Mouse (Mus musculus) brain, adult 10 weeks (tissue): Measurements from ENCODE around the gene Rab37. TPM values are rescaled to one million over a fixed set of nuclear protein-coding genes. Genes with fewer than 3 reads are reported as not detected.

Experiments
- polyA plus RNA-seq: library from polyadenylated mRNA; stranded (reverse); fragments of 350-450 nt; fragmentation: Illumina TruSeq; extraction: RNeasy Lipid Tissue Mini Kit (QIAGEN cat#74804); gene quantifications from one replicate; pipeline ENCODE4 v1.2.3, GENCODE M21; 2015; ENCODE audit warnings: low read depth, low replicate concordance

The Rab37 gene
- 14.0 TPM for polyA plus RNA-seq

DNA sequence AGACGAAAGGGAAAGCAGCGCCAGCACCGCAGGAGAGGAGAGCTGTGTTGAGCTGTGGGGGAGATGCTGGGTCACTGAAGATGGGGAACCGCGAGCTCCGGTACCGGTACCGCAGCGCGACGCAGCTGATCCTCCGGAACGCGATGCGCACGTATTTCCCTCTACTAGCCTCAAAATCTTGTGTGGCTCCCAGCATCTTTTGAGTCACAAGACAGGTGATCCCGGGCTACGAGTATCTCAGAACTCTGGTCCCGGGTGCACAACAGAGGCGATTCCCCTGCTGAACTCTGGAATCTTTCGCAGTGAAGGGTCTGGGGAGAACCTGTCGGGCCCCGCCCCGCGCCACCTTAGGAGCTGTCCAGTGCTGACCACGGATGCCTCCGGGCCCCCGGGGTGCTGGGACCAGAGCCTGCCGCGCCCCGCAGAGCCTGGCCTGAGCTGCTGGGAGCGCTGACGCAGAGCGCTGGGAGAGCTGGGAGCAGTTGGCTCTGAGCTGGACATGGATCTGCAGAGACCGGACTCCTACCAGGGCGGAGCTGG, at the start of gene Rab37:
TSS of gene Rab37 (plus strand) at position 70 of the 540 bp plus-strand sequence.

DNA sequence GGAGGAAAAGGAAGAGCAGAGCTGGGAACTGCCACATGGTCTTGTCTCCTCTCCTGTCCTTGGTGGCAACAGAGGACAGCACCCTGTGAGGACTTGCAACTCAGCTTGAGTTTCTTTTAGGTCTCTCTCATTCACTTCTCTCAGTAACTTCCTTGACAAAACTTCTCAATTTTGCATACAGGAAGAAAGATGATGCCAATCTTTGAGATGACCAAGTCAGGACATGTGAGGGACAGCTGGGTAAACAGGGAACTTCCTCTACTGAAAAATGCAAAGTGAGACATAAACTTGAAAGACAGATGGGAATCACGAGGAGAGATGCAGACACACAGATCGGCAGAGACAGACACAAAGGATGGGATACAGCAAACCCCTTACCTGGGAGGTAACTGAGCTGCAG, 43.0 kb upstream of the Rab37 start, which contains the start of gene Cd300ld3:
TSS of gene Cd300ld3 (minus strand) at position 151 of the 400 bp plus-strand sequence.

GRCm38 (mm10) chr11:115062077-115062476, 29.2 kb upstream of the Rab37 start, which contains the start of gene Cd300e:
Cd300e (minus strand) TSS chr11:115062177.

DNA sequence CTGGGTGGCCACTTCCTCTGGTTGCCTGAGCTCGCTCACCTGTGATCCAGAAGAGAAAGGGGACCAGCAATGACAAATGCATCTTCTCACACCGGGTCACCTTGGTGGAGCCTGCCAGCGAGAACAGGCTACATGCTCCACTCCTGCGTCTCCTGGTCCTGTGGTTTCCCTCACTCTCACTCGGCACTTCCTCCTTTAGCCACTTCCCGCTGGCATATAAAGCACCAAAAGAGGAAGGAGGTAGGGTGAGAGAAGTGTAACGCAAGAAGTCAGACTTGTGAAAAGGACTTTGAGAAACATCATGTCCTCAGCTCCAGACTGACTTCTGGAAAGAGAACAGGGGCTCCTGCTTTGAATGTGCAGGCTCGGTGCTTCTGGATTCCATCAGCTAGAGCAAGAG, 42.6 kb downstream of the Rab37 start, which contains the start of gene Cd300lf:
TSS of gene Cd300lf (minus strand) at position 193 of the 400 bp plus-strand sequence.

DNA sequence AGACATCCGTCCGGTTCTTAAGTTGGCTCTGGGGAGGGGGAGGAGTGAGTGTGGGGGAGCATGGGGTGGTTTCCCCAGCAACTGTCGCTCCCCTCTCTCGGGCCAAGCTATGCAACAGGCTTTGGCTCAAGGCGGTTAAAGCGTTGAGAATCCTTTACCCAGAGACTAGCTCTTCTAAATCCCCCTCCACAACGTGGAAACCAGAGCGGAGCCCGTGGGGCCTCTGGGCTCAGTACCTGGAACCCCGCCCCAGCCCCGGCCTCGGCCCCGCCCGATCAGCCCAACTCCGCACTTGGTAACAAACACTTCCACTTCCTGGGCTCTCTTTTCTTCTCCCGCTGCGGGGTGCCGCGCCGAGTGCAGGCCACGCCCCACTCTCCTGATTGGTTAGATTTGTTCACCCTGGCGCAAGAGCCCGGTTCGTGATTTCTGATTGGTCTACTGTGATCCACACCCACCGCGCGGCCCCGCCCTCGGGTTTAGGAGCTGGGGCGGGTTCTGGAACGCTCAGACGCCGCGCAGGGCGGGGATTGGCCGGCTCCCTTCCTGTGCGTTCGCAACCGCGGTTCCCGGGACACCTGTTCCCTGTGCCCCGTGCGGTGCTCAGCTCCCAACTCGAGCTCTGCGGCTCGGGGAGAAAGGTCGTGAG, 71.7 kb downstream of the Rab37 start, which contains the start of gene Slc9a3r1:
TSS of gene Slc9a3r1 (plus strand) at position 510 of the 649 bp plus-strand sequence.

DNA sequence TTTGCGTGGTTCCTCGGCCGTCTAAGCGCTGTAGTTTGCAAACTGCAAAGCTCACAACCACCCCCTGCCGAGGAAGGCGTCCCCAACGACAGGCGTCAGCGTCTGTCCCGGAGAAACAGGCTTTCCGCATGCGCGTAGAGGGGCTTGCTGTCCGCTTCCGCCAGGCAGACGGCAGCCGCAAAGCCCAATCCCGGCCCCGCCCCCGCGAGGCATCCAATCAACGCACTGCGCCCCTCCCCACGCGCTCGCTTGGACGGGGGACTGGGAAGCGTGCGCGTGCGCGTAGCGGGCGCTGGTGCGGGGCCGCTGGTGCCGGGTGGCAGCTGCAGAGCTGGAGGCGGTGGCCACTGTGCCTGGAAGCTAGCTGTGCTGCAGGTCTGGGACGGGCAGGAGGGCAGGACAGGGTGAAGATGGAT, 96.0 kb downstream of the Rab37 start, which contains the start of gene Tmem104:
TSS of gene Tmem104 (plus strand) at position 264 of the 416 bp plus-strand sequence.

GRCm38 (mm10) chr11:115187693-115188092, 96.5 kb downstream of the Rab37 start, which contains the start of gene Nat9:
Nat9 (minus strand) TSS chr11:115187859.

Other genes starting within 250 kb of the Rab37 start
- 3.0 TPM for gene Gprc5c, start 240.3 kb upstream of the Rab37 start, polyA plus RNA-seq
- 1.5 TPM for gene Cd300a, start 201.4 kb upstream of the Rab37 start, polyA plus RNA-seq
- gene Cd300lb, start 157.0 kb upstream of the Rab37 start, polyA plus RNA-seq, result not detected
- gene Cd300c, start 122.3 kb upstream of the Rab37 start, polyA plus RNA-seq, result not detected
- not detected for gene Cd300ld, start 101.5 kb upstream of the Rab37 start, polyA plus RNA-seq
- 8.6 TPM for gene Cd300c2, start 89.6 kb upstream of the Rab37 start, polyA plus RNA-seq
- gene Cd300ld2, start 75.2 kb upstream of the Rab37 start, polyA plus RNA-seq, result not detected
- gene Cd300ld4, start 64.4 kb upstream of the Rab37 start, polyA plus RNA-seq, result not detected
- 2.1 TPM for gene Cd300ld5, start 53.7 kb upstream of the Rab37 start, polyA plus RNA-seq
- 0.70 TPM for gene Cd300ld3, start 43.0 kb upstream of the Rab37 start, polyA plus RNA-seq
- gene Cd300e, start 29.3 kb upstream of the Rab37 start, polyA plus RNA-seq, result not detected
- not detected for gene Cd300lf, start 42.6 kb downstream of the Rab37 start, polyA plus RNA-seq
- gene Slc9a3r1, start 71.9 kb downstream of the Rab37 start, polyA plus RNA-seq, result 53.0 TPM
- 8.2 TPM for gene Tmem104, start 96.1 kb downstream of the Rab37 start, polyA plus RNA-seq
- 35.8 TPM for gene Nat9, start 96.4 kb downstream of the Rab37 start, polyA plus RNA-seq
- 23.0 TPM for gene Grin2c, start 175.8 kb downstream of the Rab37 start, polyA plus RNA-seq
- 20.1 TPM for gene Fdxr, start 185.6 kb downstream of the Rab37 start, polyA plus RNA-seq
- gene Fads6, start 206.2 kb downstream of the Rab37 start, polyA plus RNA-seq, result 19.8 TPM
- 0.85 TPM for gene Otop2, start 215.7 kb downstream of the Rab37 start, polyA plus RNA-seq
- gene Ush1g, start 230.6 kb downstream of the Rab37 start, polyA plus RNA-seq, result 0.39 TPM
- not detected for gene Otop3, start 243.3 kb downstream of the Rab37 start, polyA plus RNA-seq